Mouse (Mus musculus) stomach, postnatal 0 days (tissue): ENCODE results near the gene Ctnnb1.

Experiments
- CTCF ChIP-seq: IDR thresholded peaks from 2 replicates; pipeline ENCODE4 v1.5.1; 2016; ENCODE audit warnings: antibody characterized with exemption, low read depth, mild to moderate bottlenecking, moderate library complexity
- EP300 ChIP-seq: optimal IDR thresholded peaks from 2 replicates; pipeline ENCODE3; 2016; ENCODE audit warnings: antibody characterized with exemption

- TF ChIP-seq CTCF (no peak), EP300 (no peak)
Observed at GRCm38 (mm10) chr9:120991801-120992200, 62.8 kb downstream of the Ctnnb1 start.
